Mouse (Mus musculus): ENCODE measurements around the gene Il11ra1.

- TF ChIP-seq CTCF (IDR thresholded peaks at IDR 0.05; ENCODE audit: low read depth, low read length), result no peak
- no peak for TF ChIP-seq POLR2A (IDR thresholded peaks at IDR 0.05; ENCODE audit: insufficient read depth, low read length)
These were observed 6.3 kb downstream of the Il11ra1 start for GRCm38 (mm10) chr4:41705922-41706754.
